Mouse (Mus musculus) intestine, embryonic 15.5 days (tissue): ENCODE measurements around the gene Slc35f4. TPM values are rescaled to one million over a fixed set of nuclear protein-coding genes. Genes with fewer than 3 reads are reported as not detected.
A peak's percentile ranks its signal among the peaks of the same experiment; 100 is the strongest.

Source experiments
- ATAC-seq: fragments of 200-750 bp; cut with Nextera tagmentation; 2 replicates; pipeline ENCODE4 v1.8.0; 2017; ENCODE audit warnings: moderate TSS enrichment, moderate library complexity
- H3K27ac ChIP-seq: fragments of 300-500 bp; sonication (generic); 2 replicates; pipeline ENCODE4 v1.5.1; 2015; ENCODE audit warnings: mild to moderate bottlenecking, inconsistent platforms
- H3K27me3 ChIP-seq: fragments of 300-500 bp; sonication (generic); replicated peaks from 2 replicates; pipeline ENCODE4 v1.6.1; 2015; ENCODE audit warnings: inconsistent platforms
- H3K36me3 ChIP-seq: fragments of 300-500 bp; sonication (generic); 2 replicates; pipeline ENCODE4 v1.6.1; 2015; ENCODE audit warnings: inconsistent platforms
- H3K4me1 ChIP-seq: fragments of 300-500 bp; sonication (generic); replicated peaks from 2 replicates; pipeline ENCODE4 v1.6.1; 2015; ENCODE audit warnings: inconsistent platforms
- H3K4me2 ChIP-seq: fragments of 300-500 bp; sonication (generic); replicated peaks from 2 replicates; pipeline ENCODE4 v1.6.1; 2015; ENCODE audit warnings: mild to moderate bottlenecking, inconsistent platforms
- H3K4me3 ChIP-seq: fragments of 300-500 bp; sonication (generic); replicated peaks from 2 replicates; pipeline ENCODE4 v1.5.1; 2015; ENCODE audit warnings: inconsistent platforms
- H3K9ac ChIP-seq: fragments of 300-500 bp; sonication (generic); 2 replicates; pipeline ENCODE4 v1.6.1; 2015; ENCODE audit warnings: inconsistent platforms
- H3K9me3 ChIP-seq: fragments of 300-500 bp; sonication (generic); 2 replicates; pipeline ENCODE4 v1.6.1; 2016; ENCODE audit warnings: inconsistent platforms
- WGBS: fragments of 180-500 bp; shearing (Covaris S2); methylation state at CpG from one replicate; pipeline ENCODE4 v1.1.7; 2015; 5-methylcytosine and 5-hydroxymethylcytosine counted together
- polyA plus RNA-seq: library from polyadenylated mRNA; unstranded; fragments of >200 nt; fragmentation: Nextera tagmentation; extraction: Ambion mirVana; gene quantifications from 2 replicates; pipeline ENCODE4 v1.2.1, GENCODE M21; 2015

The Slc35f4 gene
- polyA plus RNA-seq, 1 experiment from 2014 or later = 0.25 TPM

DNA sequence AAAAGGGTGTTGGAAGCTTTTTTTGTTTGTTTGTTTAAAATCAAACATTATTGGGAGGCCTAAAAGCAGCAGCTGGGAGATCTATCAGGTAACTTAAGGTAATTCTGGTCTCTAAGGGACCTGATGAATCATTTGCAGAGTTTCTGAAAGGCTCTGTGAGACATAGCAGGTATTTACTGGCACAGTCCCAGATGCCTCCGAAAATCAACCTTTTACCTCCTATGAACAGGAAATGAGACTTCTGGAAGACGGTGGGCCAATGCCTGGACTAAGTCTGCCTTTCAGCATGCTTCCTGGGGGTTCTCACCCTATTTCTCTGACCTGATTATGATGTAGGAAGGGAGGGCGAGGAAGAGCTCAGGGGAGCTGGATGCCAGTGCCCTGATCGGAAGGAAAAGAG lies 188.8 kb downstream of the Slc35f4 start:
- no peak for ATAC-seq
- Histone ChIP-seq H3K36me3 (no peaks in the 10 kb centered on the region), H3K27ac (no peak overlapping the region), H3K4me3 (no peak overlapping the region), H3K27me3 (no peaks in the 10 kb centered on the region), H3K9me3 (no peaks in the 10 kb centered on the region), H3K4me2 (no peak overlapping the region), H3K9ac (no peak overlapping the region), H3K4me1 (no peaks in the 10 kb centered on the region)
- 68% methylated on average over 4 of the region's 4 CpGs for WGBS

DNA sequence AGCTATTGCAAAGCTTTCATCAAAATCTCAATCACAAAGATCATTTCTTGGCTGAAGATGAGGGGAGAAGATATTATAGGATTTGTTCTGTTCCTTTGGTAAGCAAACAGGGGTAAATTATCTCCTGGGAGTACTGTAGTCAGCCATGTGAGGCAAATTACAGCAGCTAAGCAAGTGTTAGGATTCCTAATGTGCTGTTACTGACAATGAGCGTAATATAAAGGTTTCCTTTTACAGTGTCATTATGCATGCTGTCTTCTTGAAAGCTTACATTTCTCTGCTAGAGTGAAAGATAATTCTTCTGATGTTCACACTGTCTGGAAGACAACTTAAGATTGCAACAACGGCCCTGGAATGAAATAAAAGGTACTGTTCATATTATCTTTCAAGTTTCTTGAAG lies 192.0 kb downstream of the Slc35f4 start:
- no peak overlapping the region for H3K9ac ChIP-seq
- H3K36me3 ChIP-seq = no peaks in the 10 kb centered on the region
- no peaks in the 10 kb centered on the region for H3K27me3 ChIP-seq
- no peak overlapping the region for H3K4me2 ChIP-seq
- no peak overlapping the region for H3K4me3 ChIP-seq
- H3K9me3 ChIP-seq = no peaks in the 10 kb centered on the region
- WGBS = 82% methylated on average over 2 of the region's 2 CpGs
- H3K4me1 ChIP-seq = no peaks in the 10 kb centered on the region
- ATAC-seq = no peak
- no peak overlapping the region for H3K27ac ChIP-seq

DNA sequence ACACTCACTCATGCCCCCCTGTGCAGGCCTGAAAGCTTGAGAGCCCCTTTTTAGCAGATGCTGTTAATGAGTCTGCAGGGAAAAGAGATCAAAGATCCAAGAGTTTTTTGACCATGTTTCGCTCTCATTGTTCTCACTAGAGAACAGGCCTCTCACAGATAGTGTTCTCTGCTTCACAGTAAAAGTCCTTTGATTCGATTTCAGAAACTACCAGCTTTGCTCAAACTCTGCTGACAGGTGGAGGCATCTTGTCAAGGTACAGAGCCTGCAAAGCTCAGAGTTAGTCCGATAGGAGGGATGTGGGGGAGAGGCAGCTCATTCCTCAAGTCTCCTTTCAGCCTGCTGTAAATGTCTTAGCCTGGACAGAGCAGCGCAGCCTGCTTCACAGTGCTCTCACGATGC lies 209.4 kb downstream of the Slc35f4 start:
- H3K4me1 ChIP-seq = no peaks in the 10 kb centered on the region
- no peak overlapping the region for H3K9ac ChIP-seq
- no peak overlapping the region for H3K27ac ChIP-seq
- H3K36me3 ChIP-seq = no peaks in the 10 kb centered on the region
- no peak for ATAC-seq
- H3K27me3 ChIP-seq = no peaks in the 10 kb centered on the region
- no peak overlapping the region for H3K4me2 ChIP-seq
- no peaks in the 10 kb centered on the region for H3K9me3 ChIP-seq
- 34% methylated on average over 5 of the region's 5 CpGs for WGBS
- no peak overlapping the region for H3K4me3 ChIP-seq

DNA sequence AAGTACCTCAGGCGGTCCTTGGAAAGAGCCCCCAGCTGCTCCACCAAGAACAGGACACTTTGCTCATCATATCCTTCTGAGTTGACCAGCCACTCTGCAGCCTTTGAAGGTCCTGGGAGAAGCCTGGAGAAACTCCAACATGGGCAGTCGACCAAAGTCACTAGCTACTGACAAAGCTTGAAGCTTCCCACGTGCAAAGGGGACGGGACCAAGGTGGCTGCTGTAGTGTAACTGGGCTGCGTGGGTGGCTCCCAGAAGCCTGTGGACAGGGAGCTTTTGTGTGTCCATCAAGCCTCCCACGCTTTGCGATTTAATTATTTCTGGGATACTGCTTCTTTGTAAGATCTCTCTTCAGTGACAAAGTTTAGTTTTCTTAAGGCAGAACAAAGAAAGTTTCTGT lies 211.9 kb downstream of the Slc35f4 start:
- Histone ChIP-seq H3K4me2 (no peak overlapping the region), H3K4me3 (no peak overlapping the region), H3K27me3 (no peaks in the 10 kb centered on the region), H3K36me3 (no peaks in the 10 kb centered on the region), H3K9me3 (no peaks in the 10 kb centered on the region), H3K27ac (no peak overlapping the region), H3K4me1 (no peaks in the 10 kb centered on the region), H3K9ac (no peak overlapping the region)
- 78% methylated on average over 7 of the region's 7 CpGs for WGBS
- no peak for ATAC-seq

DNA sequence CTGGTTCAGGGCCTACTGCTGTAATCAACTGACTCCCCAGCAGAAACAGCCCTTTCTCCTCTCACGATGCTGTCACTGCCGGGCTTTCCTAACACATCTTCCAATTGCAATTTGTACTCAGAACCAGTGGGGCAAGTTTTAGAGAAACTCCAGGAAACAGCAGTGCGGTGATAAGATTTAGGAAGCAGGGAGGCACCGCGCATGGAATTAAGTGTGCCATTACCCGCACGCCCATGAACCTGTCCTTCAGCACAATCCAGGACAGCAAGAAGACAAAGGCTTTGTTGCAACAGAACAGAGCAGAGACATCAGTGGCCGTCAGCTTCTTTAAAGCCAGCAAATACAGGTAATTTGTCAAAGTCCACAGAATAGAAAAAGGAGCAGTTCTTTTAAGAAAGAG lies 212.5 kb downstream of the Slc35f4 start:
- H3K9me3 ChIP-seq = no peaks in the 10 kb centered on the region
- H3K4me3 ChIP-seq = no peak overlapping the region
- H3K36me3 ChIP-seq = no peaks in the 10 kb centered on the region
- no peaks in the 10 kb centered on the region for H3K27me3 ChIP-seq
- no peaks in the 10 kb centered on the region for H3K4me1 ChIP-seq
- no peak overlapping the region for H3K9ac ChIP-seq
- H3K27ac ChIP-seq = no peak overlapping the region
- H3K4me2 ChIP-seq = no peak overlapping the region
- ATAC-seq = no peak; the same call in 1 of the 2 replicates
- WGBS = 63% methylated on average over 8 of the region's 8 CpGs

DNA sequence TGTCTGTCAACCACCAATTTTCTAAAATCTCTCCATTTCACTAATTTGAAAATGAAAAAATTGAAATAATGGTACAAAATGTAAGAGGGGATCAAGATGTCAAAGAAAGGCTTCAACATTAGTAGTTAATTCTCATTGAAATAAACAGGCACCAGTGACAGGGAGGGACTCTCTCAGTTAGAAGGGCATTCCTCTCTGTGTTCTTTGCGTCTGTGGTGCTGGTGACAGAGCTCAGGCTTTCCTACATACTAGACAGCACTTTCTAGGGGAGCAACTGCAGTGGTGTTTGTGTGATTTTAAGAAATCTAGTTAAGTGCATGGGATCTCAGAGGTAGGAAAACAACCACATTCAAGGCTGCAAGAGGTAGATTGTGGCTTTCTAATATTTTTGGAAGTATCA lies 214.3 kb downstream of the Slc35f4 start:
- H3K4me2 ChIP-seq = no peak overlapping the region
- no peak overlapping the region for H3K4me3 ChIP-seq
- H3K9ac ChIP-seq = no peak overlapping the region
- 74% methylated on average over 1 of the region's 1 CpGs for WGBS
- H3K36me3 ChIP-seq = no peaks in the 10 kb centered on the region
- no peak for ATAC-seq
- no peaks in the 10 kb centered on the region for H3K27me3 ChIP-seq
- H3K27ac ChIP-seq = no peak overlapping the region
- H3K4me1 ChIP-seq = no peaks in the 10 kb centered on the region
- no peaks in the 10 kb centered on the region for H3K9me3 ChIP-seq

DNA sequence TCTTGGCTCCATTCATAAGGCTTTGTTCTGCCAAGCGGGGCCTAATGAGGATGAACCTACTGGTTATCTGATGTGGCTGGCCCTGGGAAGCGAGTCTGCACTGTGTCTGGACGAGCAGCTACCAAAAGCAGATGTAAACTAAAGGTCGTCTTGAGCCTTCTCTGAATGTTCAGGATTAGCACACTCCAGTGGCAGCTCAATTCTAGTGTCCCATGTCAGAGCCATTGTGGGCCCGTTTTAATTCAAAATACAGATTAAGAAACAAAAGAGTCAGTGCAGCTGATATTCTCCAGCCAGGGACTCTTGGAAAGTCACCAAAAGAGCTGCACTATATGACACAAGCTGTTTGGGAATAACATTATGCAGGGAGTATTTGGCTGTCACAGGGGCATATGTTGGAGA lies 214.8 kb downstream of the Slc35f4 start:
- Histone ChIP-seq H3K9ac (no peak overlapping the region), H3K36me3 (no peaks in the 10 kb centered on the region), H3K4me1 (no peaks in the 10 kb centered on the region), H3K9me3 (no peaks in the 10 kb centered on the region), H3K27me3 (no peaks in the 10 kb centered on the region), H3K4me2 (no peak overlapping the region), H3K27ac (no peak overlapping the region), H3K4me3 (no peak overlapping the region)
- 44% methylated on average over 5 of the region's 5 CpGs for WGBS
- ATAC-seq = no peak

DNA sequence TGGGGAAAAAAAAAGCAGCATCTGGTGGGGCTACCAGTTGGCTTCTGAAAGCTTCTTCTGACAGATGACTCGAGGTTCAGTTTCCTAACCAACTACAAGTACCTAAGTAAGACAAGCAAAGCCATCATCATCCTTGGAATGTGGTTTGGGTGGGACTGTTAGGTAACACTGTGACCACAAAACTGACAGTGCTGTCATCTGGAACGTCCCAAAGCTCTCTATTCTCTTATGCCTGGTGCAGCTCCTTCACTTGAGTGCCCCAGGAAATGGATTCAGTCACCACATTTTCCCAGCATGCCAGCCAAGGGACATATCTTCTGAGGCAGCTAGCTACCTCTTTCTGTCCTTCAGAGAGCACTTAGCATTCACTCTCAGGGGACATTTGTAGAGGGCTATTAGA lies 216.2 kb downstream of the Slc35f4 start:
- no peaks in the 10 kb centered on the region for H3K4me1 ChIP-seq
- H3K4me2 ChIP-seq = no peak overlapping the region
- H3K27me3 ChIP-seq = no peaks in the 10 kb centered on the region
- no peak overlapping the region for H3K27ac ChIP-seq
- no peak overlapping the region for H3K9ac ChIP-seq
- H3K4me3 ChIP-seq = no peak overlapping the region
- no peaks in the 10 kb centered on the region for H3K36me3 ChIP-seq
- ATAC-seq = no peak
- no peaks in the 10 kb centered on the region for H3K9me3 ChIP-seq
- 67% methylated on average over 2 of the region's 2 CpGs for WGBS

DNA sequence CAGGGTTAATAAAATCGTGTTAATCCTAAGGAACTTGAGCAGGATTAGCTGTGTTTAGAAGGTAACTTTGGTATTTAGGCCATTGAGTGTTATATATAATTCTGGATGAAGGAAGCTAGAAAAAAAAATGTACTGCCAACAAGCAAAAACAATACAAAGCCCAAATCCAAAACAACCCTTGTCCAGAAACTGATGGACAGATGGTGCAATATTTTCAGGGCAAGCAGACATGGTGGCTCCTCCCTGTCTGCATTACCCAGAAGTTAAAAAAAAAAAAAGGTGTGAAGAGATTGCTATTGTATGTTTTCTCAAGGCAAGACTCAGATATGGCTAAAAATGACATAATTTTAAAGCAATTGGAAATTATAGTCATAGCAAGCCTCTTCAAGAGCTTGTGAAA lies 217.3 kb downstream of the Slc35f4 start:
- ATAC-seq = no peak
- no peak overlapping the region for H3K4me3 ChIP-seq
- H3K9ac ChIP-seq = no peak overlapping the region
- H3K9me3 ChIP-seq = no peaks in the 10 kb centered on the region
- H3K27ac ChIP-seq = no peak overlapping the region
- H3K36me3 ChIP-seq = no peaks in the 10 kb centered on the region
- no peaks in the 10 kb centered on the region for H3K27me3 ChIP-seq
- 82% methylated on average over 1 of the region's 1 CpGs for WGBS
- no peaks in the 10 kb centered on the region for H3K4me1 ChIP-seq
- no peak overlapping the region for H3K4me2 ChIP-seq

DNA sequence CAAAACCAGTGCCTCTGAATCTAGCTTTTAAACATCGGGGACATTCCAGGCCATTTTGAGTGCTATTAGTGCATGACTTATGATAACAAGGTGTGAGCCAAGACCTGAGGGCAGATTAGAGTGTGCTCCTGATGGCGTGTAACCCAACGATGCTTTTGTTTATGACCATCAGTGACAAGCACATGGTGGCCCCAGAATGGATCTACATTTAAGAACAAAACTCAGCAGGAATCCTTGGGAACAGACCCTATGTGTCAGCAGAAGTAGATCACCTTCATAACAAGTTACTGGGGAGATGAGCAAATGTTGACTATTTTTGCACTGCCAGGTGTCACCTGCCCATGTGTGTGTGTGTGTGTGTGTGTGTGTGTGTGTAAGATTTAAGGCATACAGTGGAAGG lies 218.0 kb downstream of the Slc35f4 start:
- Histone ChIP-seq H3K4me2 (no peak overlapping the region), H3K36me3 (no peaks in the 10 kb centered on the region), H3K9ac (no peak overlapping the region), H3K27me3 (no peaks in the 10 kb centered on the region), H3K27ac (no peak overlapping the region), H3K4me3 (no peak overlapping the region), H3K9me3 (no peaks in the 10 kb centered on the region), H3K4me1 (no peaks in the 10 kb centered on the region)
- 68% methylated on average over 3 of the region's 3 CpGs for WGBS
- no peak for ATAC-seq

DNA sequence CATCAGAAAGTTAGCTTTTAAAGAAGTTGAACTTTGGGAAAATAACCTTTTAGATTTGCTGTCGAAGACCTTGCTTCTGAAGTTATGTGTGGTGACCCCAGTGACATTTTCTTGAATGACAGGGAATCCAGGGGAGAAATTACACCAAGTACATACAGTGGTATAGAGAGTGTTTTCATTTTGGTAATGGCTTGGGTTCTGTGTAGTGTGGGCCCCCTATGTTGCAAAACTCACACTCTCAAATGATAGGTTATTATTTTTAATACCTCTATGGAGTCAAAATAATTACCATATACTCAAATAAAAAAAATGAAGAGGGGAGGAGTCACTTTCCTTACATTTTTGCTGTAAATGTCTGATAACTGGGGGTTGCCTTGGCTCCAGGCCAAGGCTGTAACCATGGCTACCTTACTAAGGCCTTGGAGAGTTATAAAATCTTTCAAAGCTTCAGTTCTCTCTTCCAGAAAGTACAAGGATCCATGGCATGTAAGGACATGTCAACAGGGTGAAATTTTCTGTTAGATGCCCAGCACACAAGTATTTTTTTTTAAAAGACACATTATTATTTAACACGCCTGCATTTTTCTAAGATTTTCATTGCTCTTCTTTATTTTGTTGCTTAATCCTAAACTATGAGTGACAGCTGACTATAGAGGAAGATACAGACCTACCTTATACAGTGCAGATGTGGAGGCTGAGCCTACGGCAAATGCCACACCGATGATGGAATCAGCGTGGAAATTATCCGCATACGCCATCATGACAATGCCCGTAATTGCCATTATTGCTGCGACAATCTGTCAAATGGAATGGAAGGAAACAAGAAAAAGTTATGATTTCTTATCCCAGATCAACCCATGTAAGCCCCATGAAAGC lies 220.1 kb downstream of the Slc35f4 start:
- ATAC-seq = peak; percentile 68; the same call in 1 of the 2 replicates
- Histone ChIP-seq H3K4me2 (no peak overlapping the region), H3K27me3 (no peaks in the 10 kb centered on the region), H3K9me3 (no peaks in the 10 kb centered on the region), H3K27ac (no peak overlapping the region), H3K36me3 (no peaks in the 10 kb centered on the region), H3K4me3 (no peak overlapping the region), H3K9ac (no peak overlapping the region), H3K4me1 (no peaks in the 10 kb centered on the region)
- WGBS = 94% methylated on average over 9 of the region's 9 CpGs

DNA sequence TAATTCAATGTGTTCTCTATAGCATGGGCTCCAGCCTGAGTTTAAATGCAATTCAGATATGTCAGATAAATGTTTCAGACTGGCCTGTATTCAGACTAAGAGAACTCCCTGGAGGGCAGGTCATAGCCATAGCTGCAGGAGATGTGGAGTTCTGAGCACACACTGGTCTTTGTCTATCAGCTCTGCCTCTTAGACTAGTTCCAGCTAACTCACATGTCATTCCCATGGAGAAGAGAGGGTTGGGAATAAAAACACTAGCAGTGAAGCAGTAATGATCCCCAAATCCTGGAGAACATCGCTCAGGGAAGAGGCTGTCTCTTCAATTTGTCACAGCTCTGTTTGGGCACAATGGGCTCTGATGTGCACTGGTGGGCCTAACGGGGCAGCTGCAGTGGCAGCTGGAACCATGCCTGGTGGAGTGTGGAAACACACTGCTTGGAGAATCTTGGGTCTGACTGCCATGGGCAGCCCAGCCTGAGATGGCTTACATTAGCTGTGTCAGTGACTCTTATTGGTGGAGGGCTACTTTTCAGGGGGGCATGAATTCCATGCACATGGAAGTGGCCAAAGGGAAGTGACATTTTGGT lies 223.5 kb downstream of the Slc35f4 start:
- no peak for ATAC-seq
- WGBS = 79% methylated on average over 2 of the region's 2 CpGs
- no peak overlapping the region for H3K27ac ChIP-seq
- no peak overlapping the region for H3K4me3 ChIP-seq
- H3K4me1 ChIP-seq = no peaks in the 10 kb centered on the region
- no peaks in the 10 kb centered on the region for H3K9me3 ChIP-seq
- H3K4me2 ChIP-seq = no peak overlapping the region
- no peaks in the 10 kb centered on the region for H3K36me3 ChIP-seq
- no peak overlapping the region for H3K9ac ChIP-seq
- H3K27me3 ChIP-seq = no peaks in the 10 kb centered on the region
